23 mouse cellular contexts compared by ENCODE assay signal in genomic region chr19:27255678-27256077, GRCm38 (mm10). TPM values are rescaled to one million over a fixed set of nuclear protein-coding genes. Genes with fewer than 3 reads are reported as not detected.
DNase-seq lines count a peak whose midpoint lies in the region; ATAC-seq and TF ChIP-seq lines count a peak whose summit lies in the region.
"Had no signal": no experiment of that assay in that cellular context is flagged by ENCODE, and none has a peak within 500 bp of the region (broad histone marks: within the 10 kb centered on the region; RNA-seq: fewer than 3 reads in every experiment).

No protein-coding gene starts in this region.

- H3K4me3 ChIP-seq in kidney, adult 2 months (ENCODE audit: insufficient read depth, low read depth, low read length) = no peak overlapping the region
- H3K4me3 ChIP-seq in kidney, embryonic 16.5 days (ENCODE audit: low read length) = no peak overlapping the region
- H3K4me3 ChIP-seq in CH12.LX (replicated peaks in 1 of 3; ENCODE audit: low read depth in 2 of 3, low read length in 2 of 3, poor library complexity in 1 of 3) (no peak overlapping the region), ES-E14 (ENCODE audit: insufficient read depth in 1 of 2, low read depth in 1 of 2, low read length in 2 of 2, poor library complexity in 1 of 2, severe bottlenecking in 1 of 2) (no peak overlapping the region)
- H3K4me3 ChIP-seq in forebrain, embryonic 14.5 days (ENCODE audit: low read depth, low read length) = no peak overlapping the region

- WGBS in kidney, adult 2 months = 84% methylated on average over 3 of the region's 3 CpGs
- 89% methylated on average over 3 of the region's 3 CpGs for WGBS in kidney, embryonic 16.5 days
- WGBS in forebrain, embryonic 14.5 days = 84% methylated on average over 3 of the region's 3 CpGs

- no peak for DNase-seq in kidney, adult 2 months
- DNase-seq in CH12.LX (ENCODE audit: extremely low read depth) (no peak), ES-E14 (ENCODE audit: low read depth, low spot score) (no peak)
- no peak for DNase-seq in forebrain, embryonic 14.5 days (ENCODE audit: low spot score)
- no peak for DNase-seq in cerebellum, adult 9-10 months
- DNase-seq: adrenal gland, adult 2 months; adrenal gland, adult 8-10 months; adrenal gland, postnatal 10 days; adrenal gland, postnatal 14 days; adrenal gland, postnatal 25 days; adrenal gland, postnatal 36 days; B cell, adult 2 months; cerebellum, adult 11 months; cerebellum, adult 11-12 months; cerebellum, adult 18-20 months; cerebellum, adult 2 months; cerebellum, adult 8-10 months had no signal

- dilution Hi-C loops in CH12.LX (cut with MboI; ENCODE audit: extremely low pct_ligation_motif_present, extremely low pct_unique_long_range_greater_than_20kb, low sequenced_read_pairs) = no loop called here

- TF ChIP-seq CTCF in kidney, adult 2 months (conservative IDR thresholded peaks at IDR 0.05; ENCODE audit: insufficient read depth, insufficient read length, low read depth, low read length) = no peak
- TF ChIP-seq CTCF in CH12.LX (conservative IDR thresholded peaks at IDR 0.05 in 1 of 2, IDR thresholded peaks at IDR 0.05 in 1 of 2; ENCODE audit: low read depth in 2 of 2, low read length in 2 of 2) = no peak

- no peaks in the 10 kb centered on the region for H3K9me3 ChIP-seq in kidney, embryonic 16.5 days (ENCODE audit: low read length)
- H3K9me3 ChIP-seq in CH12.LX (replicated peaks; ENCODE audit: low read length) (no peaks in the 10 kb centered on the region), ES-E14 (ENCODE audit: control insufficient read depth, insufficient read depth, low read depth, low read length) (no peaks in the 10 kb centered on the region)
- no peaks in the 10 kb centered on the region for H3K9me3 ChIP-seq in forebrain, embryonic 14.5 days (replicated peaks; ENCODE audit: control insufficient read depth, low read length)
- H3K9me3 ChIP-seq: G1E had no signal

- no peak for TF ChIP-seq POLR2A in kidney, adult 2 months (IDR thresholded peaks at IDR 0.05; ENCODE audit: low read depth, low read length)
- no peak for TF ChIP-seq POLR2A in CH12.LX (IDR thresholded peaks at IDR 0.05; ENCODE audit: low read depth, low read length)

- no peak overlapping the region for H3K4me2 ChIP-seq in kidney, embryonic 16.5 days (replicated peaks; ENCODE audit: low read depth, low read length)
- no peak overlapping the region for H3K4me2 ChIP-seq in CH12.LX (ENCODE audit: insufficient read depth, low read depth, poor library complexity, severe bottlenecking)
- no peak overlapping the region for H3K4me2 ChIP-seq in forebrain, embryonic 14.5 days (ENCODE audit: low read length)

- H3K4me1 ChIP-seq in kidney, adult 2 months (ENCODE audit: control insufficient read depth, insufficient read depth, low read length) = no peaks in the 10 kb centered on the region
- H3K4me1 ChIP-seq in kidney, embryonic 16.5 days (ENCODE audit: insufficient read depth, low read length) = no peaks in the 10 kb centered on the region
- H3K4me1 ChIP-seq in CH12.LX (ENCODE audit: control insufficient read depth in 1 of 2, insufficient read depth in 2 of 2) = peaks cover 0 to 5% of the 10 kb centered on the region in 2 experiments; a peak in 1 of 4 replicates
- H3K4me1 ChIP-seq in ES-E14 (ENCODE audit: control insufficient read depth in 2 of 2, insufficient read depth in 2 of 2, low read length in 2 of 2, poor library complexity in 1 of 2) = no peaks in the 10 kb centered on the region
- H3K4me1 ChIP-seq in forebrain, embryonic 14.5 days (ENCODE audit: control insufficient read depth, insufficient read depth, low read length) = no peaks in the 10 kb centered on the region

- H3K27ac ChIP-seq in kidney, adult 2 months (ENCODE audit: insufficient read depth, low read depth, low read length) = 0 out of 2 replicates have a peak overlapping the region, but pooled peaks have one; percentile 23
- H3K27ac ChIP-seq in kidney, embryonic 16.5 days (ENCODE audit: low read length) = no peak overlapping the region
- no peak overlapping the region for H3K27ac ChIP-seq in CH12.LX (ENCODE audit: insufficient read depth, low read depth)
- H3K27ac ChIP-seq in ES-E14 (ENCODE audit: insufficient read depth, low read depth, low read length, poor library complexity, severe bottlenecking) = no peak overlapping the region
- no peak overlapping the region for H3K27ac ChIP-seq in forebrain, embryonic 14.5 days (ENCODE audit: low read depth, low read length)

- no peak overlapping the region for H3K9ac ChIP-seq in kidney, embryonic 16.5 days (replicated peaks; ENCODE audit: low read length)
- H3K9ac ChIP-seq in CH12.LX (ENCODE audit: insufficient read depth, low read depth) = no peak overlapping the region
- H3K9ac ChIP-seq in ES-E14 (ENCODE audit: insufficient read depth, low read depth, low read length, poor library complexity, severe bottlenecking) = no peak overlapping the region
- no peak overlapping the region for H3K9ac ChIP-seq in forebrain, embryonic 14.5 days (ENCODE audit: low read length)

- no peak for TF ChIP-seq RAD21 in CH12.LX (IDR thresholded peaks at IDR 0.05; ENCODE audit: low read depth, low read length)

- H3K79me2 ChIP-seq in CH12.LX (replicated peaks; ENCODE audit: control insufficient read depth, extremely low read depth, insufficient read depth, poor library complexity, severe bottlenecking) = no peaks in the 10 kb centered on the region

- TF ChIP-seq EP300 in CH12.LX (IDR thresholded peaks at IDR 0.05; ENCODE audit: low read length) = no peak

- H3K27me3 ChIP-seq in kidney, adult 2 months (replicated peaks; ENCODE audit: control insufficient read depth, insufficient read depth, low read length) = no peaks in the 10 kb centered on the region
- no peaks in the 10 kb centered on the region for H3K27me3 ChIP-seq in kidney, embryonic 16.5 days (ENCODE audit: insufficient read depth, low read length)
- no peaks in the 10 kb centered on the region for H3K27me3 ChIP-seq in CH12.LX (replicated peaks)
- no peaks in the 10 kb centered on the region for H3K27me3 ChIP-seq in forebrain, embryonic 14.5 days (replicated peaks; ENCODE audit: control insufficient read depth, insufficient read depth, low read length)
- H3K27me3 ChIP-seq: Patski had no signal

- in situ Hi-C loops in CH12.LX (cut with MboI; ENCODE audit: low pct_ligation_motif_present, low pct_unique_long_range_greater_than_20kb, low sequenced_read_pairs) = no loop called here
- in situ Hi-C loops in ES-E14 (cut with MboI; ENCODE audit: low sequenced_read_pairs in 2 of 2, unreplicated experiment in 2 of 2) = no loop called here

- no peak for ATAC-seq in kidney, embryonic 16.5 days (ENCODE audit: low FRiP score, low TSS enrichment)
- no peak for ATAC-seq in forebrain, embryonic 14.5 days
- ATAC-seq: activated CD4-positive, CD25-positive, alpha-beta regulatory T cell, adult 4 months; CD4-positive, CD25-positive, alpha-beta regulatory T cell, adult 4 months; Patski had no signal

- H3K36me3 ChIP-seq in kidney, adult 2 months (ENCODE audit: control insufficient read depth, insufficient read depth, low read length) = no peaks in the 10 kb centered on the region
- H3K36me3 ChIP-seq in kidney, embryonic 16.5 days (ENCODE audit: insufficient read depth, low read length) = no peaks in the 10 kb centered on the region
- no peaks in the 10 kb centered on the region for H3K36me3 ChIP-seq in CH12.LX (replicated peaks in 1 of 2; ENCODE audit: control insufficient read depth in 1 of 2, insufficient read depth in 1 of 2, low read length in 1 of 2)
- H3K36me3 ChIP-seq in ES-E14 (ENCODE audit: control insufficient read depth, insufficient read depth, low read length, poor library complexity, severe bottlenecking) = no peaks in the 10 kb centered on the region
- peaks cover 3% of the 10 kb centered on the region; the same call in 1 of the 2 replicates for H3K36me3 ChIP-seq in forebrain, embryonic 14.5 days (ENCODE audit: control insufficient read depth, insufficient read depth, low read length)
- H3K36me3 ChIP-seq: G1E had no signal

TF ChIP-seq in CH12.LX, 34 proteins besides CTCF, POLR2A, EP300 and RAD21:
- TF ChIP-seq MAFK (IDR thresholded peaks at IDR 0.05; ENCODE audit: insufficient replicate concordance, low read length) = peak; percentile 85
- no peak for TF ChIP-seq MYC (IDR thresholded peaks at IDR 0.05; ENCODE audit: low read depth, low read length)
- TF ChIP-seq ETS1 (conservative IDR thresholded peaks at IDR 0.05; ENCODE audit: low read depth, low read length) = no peak
- TF ChIP-seq GABPA (IDR thresholded peaks at IDR 0.05; ENCODE audit: insufficient replicate concordance, low read depth, low read length) = no peak
- no peak for TF ChIP-seq NRF1 (IDR thresholded peaks at IDR 0.05; ENCODE audit: low read depth, low read length)

TF ChIP-seq in ES-E14, 5 proteins besides CTCF, POLR2A, EP300 and RAD21:
- TF ChIP-seq ZC3H11A (IDR thresholded peaks at IDR 0.05; ENCODE audit: borderline replicate concordance, low read depth, low read length) (no peak), MAFK (IDR thresholded peaks at IDR 0.05; ENCODE audit: insufficient read depth, low read depth, low read length) (peak; percentile 64; the same call in 1 of the 2 replicates)

RNA-seq across cellular contexts. Expression of gene Vldlr, which starts 39.4 kb away (rescaled TPM):
- polyA plus RNA-seq in kidney, adult 2 months (2012; rRNA removed) = 31.2 and 43.6 TPM in 2 replicates
- polyA plus RNA-seq in kidney, embryonic 16.5 days (2015; fragmentation: Nextera tagmentation; extraction: Ambion mirVana) = 37.9 and 40.0 TPM in 2 replicates
- not detected in 2 replicates for total RNA-seq in CH12.LX (2012; rRNA removed)
- not detected in 2 replicates for total RNA-seq in CH12.LX (2014; rRNA removed)
- polyA plus RNA-seq in CH12.LX (2012; ENCODE audit: insufficient read length, low read depth) = not detected in 2 replicates
- 4.6 and 7.5 TPM in 2 replicates for total RNA-seq in ES-E14 (2012; rRNA removed)
- 25.5 and 32.6 TPM in 2 replicates for polyA plus RNA-seq in forebrain, embryonic 14.5 days (2014; fragmentation: Nextera tagmentation; extraction: Ambion mirVana)
- total RNA-seq: MEL had no signal
- polyA plus RNA-seq: activated CD4-positive, CD25-positive, alpha-beta regulatory T cell, adult 4 months; CD4-positive, CD25-positive, alpha-beta regulatory T cell, adult 4 months; G1E had no signal

Comparison
In these comparisons a context has a peak if more than half of its experiments do, and no peak if none do; other contexts are left out.
1. RNA of gene Vldlr, which starts 39.4 kb away (polyA plus RNA-seq): 37.9 to 40.0 TPM in kidney, embryonic 16.5 days, 31.2 to 43.6 TPM in kidney, adult 2 months and 25.5 to 32.6 TPM in forebrain, embryonic 14.5 days; not detected in CH12.LX; every median in the first group is over 10 times any median in the second.